Mouse (Mus musculus) spleen, adult 2 months (tissue): ENCODE results near the gene Chmp2b. TPM values are rescaled to one million over a fixed set of nuclear protein-coding genes. Genes with fewer than 3 reads are reported as not detected.

Experiments
- DNase-seq, 2 experiments: peaks; one replicate each; pipeline versions ENCODE4 v3.0.0 to v3.0.0-alpha.2; 2012 to 2021; ENCODE audit warnings: low spot score in 2 of 2, low read depth in 1 of 2
- H3K27ac ChIP-seq: fragments of 200-500 bp; 2 replicates; pipeline ENCODE4 v1.5.1; 2012; ENCODE audit warnings: low read length, inconsistent platforms; ENCODE audit not compliant: insufficient read depth
- H3K27me3 ChIP-seq: fragments of 200-500 bp; 2 replicates; pipeline ENCODE4 v1.6.1; 2012; ENCODE audit warnings: mild to moderate bottlenecking, moderate library complexity, low read length, inconsistent platforms; ENCODE audit not compliant: control insufficient read depth, insufficient read depth
- H3K36me3 ChIP-seq: fragments of 200-500 bp; 2 replicates; pipeline ENCODE4 v1.6.1; 2012; ENCODE audit warnings: mild to moderate bottlenecking, low read length, inconsistent platforms; ENCODE audit not compliant: control insufficient read depth, insufficient read depth
- H3K4me1 ChIP-seq: fragments of 200-500 bp; 2 replicates; pipeline ENCODE4 v1.6.1; 2011; ENCODE audit warnings: inconsistent platforms; ENCODE audit not compliant: control insufficient read depth, insufficient read depth, insufficient read length
- H3K4me3 ChIP-seq: fragments of 200-500 bp; 2 replicates; pipeline ENCODE4 v1.5.1; 2011; ENCODE audit warnings: mild to moderate bottlenecking, inconsistent platforms; ENCODE audit not compliant: insufficient read depth, insufficient read length; ENCODE audit errors: extremely low read depth
- CTCF ChIP-seq: fragments of 200-500 bp; IDR thresholded peaks from 2 replicates; pipeline ENCODE4 v1.5.1; 2011; ENCODE audit warnings: mild to moderate bottlenecking, inconsistent platforms; ENCODE audit not compliant: insufficient read depth, insufficient read length, insufficient replicate concordance; ENCODE audit errors: extremely low read depth
- POLR2A ChIP-seq: fragments of 200-500 bp; IDR thresholded peaks from 2 replicates; pipeline ENCODE4 v1.6.1; 2011; ENCODE audit warnings: low read depth, low read length, inconsistent platforms
- WGBS: fragments of 180-500 bp; shearing (Covaris S2); methylation state at CpG from one replicate; pipeline ENCODE4 v1.1.7; 2018; 5-methylcytosine and 5-hydroxymethylcytosine counted together
- polyA plus RNA-seq: library from polyadenylated mRNA; depleted of rRNA; stranded (reverse); fragments of >200 nt; gene quantifications from 2 replicates; pipeline ENCODE4 v1.2.3, GENCODE M21; 2012

The Chmp2b gene
- polyA plus RNA-seq, 1 experiment: 6.4 TPM

- DNase-seq: no peak
- Histone ChIP-seq H3K27me3 (no peaks in the 10 kb centered on the region), H3K27ac (no peak overlapping the region), H3K36me3 (no peaks in the 10 kb centered on the region), H3K4me3 (no peak overlapping the region), H3K4me1 (no peaks in the 10 kb centered on the region)
- whole genome bisulfite sequencing: 66% methylated on average over 4 of the region's 4 CpGs
- TF ChIP-seq POLR2A (no peak), CTCF (no peak)
Measured at GRCm38 (mm10) chr16:65568853-65569252, 6.3 kb upstream of the Chmp2b start.

- no peaks in the 10 kb centered on the region for H3K36me3 ChIP-seq
- TF ChIP-seq POLR2A: no peak
- TF ChIP-seq CTCF: no peak
- no peaks in the 10 kb centered on the region for H3K27me3 ChIP-seq
- no peak overlapping the region for H3K4me3 ChIP-seq
- no peak for DNase-seq
- no peak overlapping the region for H3K27ac ChIP-seq
- 85% methylated on average over 1 of the region's 1 CpGs for WGBS
- H3K4me1 ChIP-seq: peaks cover 7% of the 10 kb centered on the region; the same call in 1 of the 2 replicates
Measured at GRCm38 (mm10) chr16:65564951-65565350, 2.4 kb upstream of the Chmp2b start.

- DNase-seq: no peak
- Histone ChIP-seq H3K27ac (no peak overlapping the region), H3K4me1 (peaks cover 7% of the 10 kb centered on the region; the same call in 1 of the 2 replicates), H3K27me3 (no peaks in the 10 kb centered on the region), H3K4me3 (no peak overlapping the region), H3K36me3 (no peaks in the 10 kb centered on the region)
- no peak for TF ChIP-seq CTCF
- no peak for TF ChIP-seq POLR2A
- WGBS: 93% methylated on average over 8 of the region's 8 CpGs
Measured at GRCm38 (mm10) chr16:65564306-65564705, 1.8 kb upstream of the Chmp2b start.

- no peak for TF ChIP-seq CTCF
- peaks cover 7% of the 10 kb centered on the region; the same call in 1 of the 2 replicates for H3K4me1 ChIP-seq
- H3K27ac ChIP-seq: no peak overlapping the region
- no peaks in the 10 kb centered on the region for H3K27me3 ChIP-seq
- no peak for DNase-seq
- peak overlapping the region; percentile 89 for H3K4me3 ChIP-seq
- 5% methylated on average over 10 of the region's 10 CpGs for WGBS
- H3K36me3 ChIP-seq: no peaks in the 10 kb centered on the region
Measured at GRCm38 (mm10) chr16:65562864-65563206, 309 bp upstream of the Chmp2b start.

- no peak for DNase-seq
- Histone ChIP-seq H3K4me1 (peaks cover 7% of the 10 kb centered on the region; the same call in 1 of the 2 replicates), H3K27me3 (no peaks in the 10 kb centered on the region), H3K36me3 (no peaks in the 10 kb centered on the region), H3K4me3 (peak overlapping the region; percentile 89), H3K27ac (no peak overlapping the region)
- 6% methylated on average over 8 of the region's 8 CpGs for WGBS
- TF ChIP-seq CTCF (no peak), POLR2A (no peak)
Measured at GRCm38 (mm10) chr16:65560996-65561962, 1.2 kb downstream of the Chmp2b start.

GRCm38 (mm10) chr16:65559591-65559990, 2.9 kb downstream of the Chmp2b start:
- Histone ChIP-seq H3K27me3 (no peaks in the 10 kb centered on the region), H3K27ac (no peak overlapping the region), H3K4me3 (no peak overlapping the region), H3K36me3 (no peaks in the 10 kb centered on the region), H3K4me1 (peaks cover 7% of the 10 kb centered on the region; the same call in 1 of the 2 replicates)
- no peak for DNase-seq
- no peak for TF ChIP-seq POLR2A
- no peak for TF ChIP-seq CTCF
- 93% methylated on average over 2 of the region's 2 CpGs for WGBS

GRCm38 (mm10) chr16:65557369-65557768, 5.2 kb downstream of the Chmp2b start:
- Histone ChIP-seq H3K36me3 (no peaks in the 10 kb centered on the region), H3K27ac (no peak overlapping the region), H3K4me1 (peaks cover 3% of the 10 kb centered on the region; the same call in 1 of the 2 replicates), H3K4me3 (no peak overlapping the region), H3K27me3 (no peaks in the 10 kb centered on the region)
- TF ChIP-seq CTCF (no peak), POLR2A (no peak)
- no peak for DNase-seq
- WGBS: 91% methylated on average over 5 of the region's 5 CpGs
